Mouse (Mus musculus) bone marrow macrophage, adult 2 months (primary cell): ENCODE results near the gene Acsl5. TPM values are rescaled to one million over a fixed set of nuclear protein-coding genes. Genes with fewer than 3 reads are reported as not detected.

Experiments used
- H3K27ac ChIP-seq: 2 replicates; pipeline ENCODE4 v1.5.1; 2012; ENCODE audit warnings: low read depth, low read length; ENCODE audit not compliant: insufficient read depth
- H3K4me1 ChIP-seq: 2 replicates; pipeline ENCODE4 v1.6.1; 2012; ENCODE audit warnings: low read length; ENCODE audit not compliant: control insufficient read depth, insufficient read depth
- H3K4me3 ChIP-seq: 2 replicates; pipeline ENCODE4 v1.5.1; 2012; ENCODE audit warnings: mild to moderate bottlenecking, low read length, moderate library complexity; ENCODE audit not compliant: insufficient read depth
- CTCF ChIP-seq: IDR thresholded peaks from 2 replicates; pipeline ENCODE4 v1.5.1; 2012; ENCODE audit warnings: low read depth, mild to moderate bottlenecking, low read length, moderate library complexity
- POLR2A ChIP-seq: IDR thresholded peaks from 2 replicates; pipeline ENCODE4 v1.6.1; 2012; ENCODE audit warnings: mild to moderate bottlenecking, low read depth, low read length, borderline replicate concordance
- polyA plus RNA-seq: library from polyadenylated mRNA; stranded (reverse); fragments of >200 nt; gene quantifications from 2 replicates; pipeline ENCODE4 v1.2.4, GENCODE M21; 2012; ENCODE audit not compliant: missing spikeins, insufficient read depth, insufficient read length

The Acsl5 gene
- polyA plus RNA-seq, 1 experiment, result 84.9 TPM

DNA sequence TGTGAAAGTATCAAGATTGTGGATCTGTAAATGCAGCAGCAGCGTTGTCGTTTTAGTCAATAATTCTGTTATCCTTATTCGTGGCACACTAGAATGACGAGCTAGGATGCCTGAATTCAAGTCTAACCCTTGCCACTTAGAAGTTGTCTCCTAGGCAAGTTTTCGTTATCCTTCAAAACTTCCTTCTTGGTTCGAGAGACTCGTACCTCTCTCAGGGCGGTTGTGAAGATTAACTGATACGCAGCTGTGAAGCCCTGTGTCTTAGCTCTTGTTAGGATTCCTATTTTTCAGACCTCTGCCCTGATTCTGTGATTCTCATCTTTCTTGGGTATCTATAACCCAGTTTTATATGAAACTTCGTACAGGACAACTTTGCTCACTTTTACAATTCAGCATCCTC, 65.2 kb downstream of the Acsl5 start:
- H3K4me3 ChIP-seq, result peak overlapping the region; percentile 90
- no peak for TF ChIP-seq CTCF
- no peak for TF ChIP-seq POLR2A
- H3K4me1 ChIP-seq, result peaks cover 33% of the 10 kb centered on the region
- 0 out of 2 replicates have a peak overlapping the region, but pooled peaks have one; percentile 19 for H3K27ac ChIP-seq

DNA sequence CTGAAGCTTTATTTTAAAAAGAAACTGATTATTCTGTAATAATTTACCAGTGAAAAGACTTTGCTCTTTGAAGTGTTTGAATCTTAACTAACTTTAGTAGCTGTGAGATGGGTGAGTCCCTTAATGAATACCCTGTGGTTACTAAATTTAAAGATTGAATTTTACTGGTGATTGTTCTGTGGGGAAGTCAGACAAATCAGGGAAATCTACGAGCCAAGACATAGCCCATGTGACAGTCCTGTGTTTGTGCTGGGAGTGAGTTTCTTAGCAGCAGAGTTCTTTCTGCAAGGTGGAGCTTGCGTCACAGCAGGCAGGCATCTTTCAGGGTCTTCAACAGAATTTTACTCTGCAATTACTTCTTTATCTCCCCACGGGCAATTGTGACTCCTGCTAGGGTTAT, 67.3 kb downstream of the Acsl5 start:
- peaks cover 20% of the 10 kb centered on the region for H3K4me1 ChIP-seq
- no peak for TF ChIP-seq POLR2A
- TF ChIP-seq CTCF, result no peak
- H3K4me3 ChIP-seq, result no peak overlapping the region
- no peak overlapping the region for H3K27ac ChIP-seq

DNA sequence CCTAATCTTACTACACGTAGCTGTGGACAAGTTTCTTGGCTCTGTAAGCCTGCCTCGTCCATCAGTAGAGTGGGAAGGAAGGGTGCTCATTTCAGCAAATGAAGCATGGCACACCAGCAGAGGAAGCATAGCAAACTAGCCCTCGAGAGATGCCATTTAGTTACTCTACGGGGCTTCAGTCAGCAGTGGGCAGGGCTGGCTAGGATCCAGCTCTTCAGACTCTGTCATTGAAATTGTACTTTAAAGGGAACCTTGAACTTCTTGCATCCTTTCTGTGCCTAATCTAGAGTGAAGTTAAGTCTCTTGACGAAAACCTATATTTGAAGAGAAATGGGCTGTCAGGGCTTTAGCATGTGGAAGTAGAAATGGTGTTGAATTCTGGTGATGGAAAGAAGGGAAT, 67.8 kb downstream of the Acsl5 start:
- Histone ChIP-seq H3K4me1 (peaks cover 15% of the 10 kb centered on the region), H3K4me3 (no peak overlapping the region), H3K27ac (no peak overlapping the region)
- TF ChIP-seq CTCF (no peak), POLR2A (no peak)

DNA sequence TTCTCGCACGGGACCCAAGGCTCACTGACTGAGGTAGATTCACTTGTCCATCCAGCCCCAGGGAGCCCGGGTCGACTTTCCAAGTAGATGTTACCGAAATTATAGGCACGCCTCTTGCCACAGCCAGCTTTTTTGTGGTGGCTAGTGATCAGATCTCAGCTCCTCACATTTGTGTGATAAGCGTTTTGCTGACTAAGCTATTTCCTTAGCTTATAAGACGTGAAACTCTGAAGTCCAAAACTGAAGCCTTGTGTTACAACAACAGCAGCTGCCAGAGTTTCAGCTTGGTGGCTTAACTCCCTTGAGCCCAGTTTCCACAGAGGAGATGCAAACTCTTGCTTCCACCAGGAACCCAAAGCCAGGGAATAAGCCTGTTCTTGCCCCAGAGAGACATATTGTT, 70.9 kb downstream of the Acsl5 start:
- H3K27ac ChIP-seq, result no peak overlapping the region
- H3K4me1 ChIP-seq, result peaks cover 11% of the 10 kb centered on the region
- no peak for TF ChIP-seq CTCF
- TF ChIP-seq POLR2A, result no peak
- no peak overlapping the region for H3K4me3 ChIP-seq

DNA sequence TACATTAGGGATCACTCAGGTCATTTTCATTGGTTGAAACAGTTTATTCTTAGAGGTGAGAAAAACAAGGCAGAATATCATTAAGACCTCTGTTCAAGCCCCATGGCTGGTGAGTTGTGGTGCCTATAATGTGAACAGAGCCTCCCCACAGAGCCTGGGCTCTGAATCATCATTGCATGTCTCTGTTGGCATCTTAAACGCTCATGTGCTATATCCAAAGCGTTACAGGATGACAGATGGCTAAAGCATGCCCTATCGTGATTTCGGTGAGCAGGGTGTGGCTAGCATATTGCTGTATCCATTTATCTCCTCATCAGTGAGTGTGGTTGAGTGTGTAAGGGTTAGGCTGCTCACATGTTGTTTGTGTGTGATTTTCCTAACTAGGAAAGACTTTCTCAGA, 75.8 kb downstream of the Acsl5 start:
- H3K27ac ChIP-seq, result no peak overlapping the region
- peaks cover 5% of the 10 kb centered on the region for H3K4me1 ChIP-seq
- TF ChIP-seq CTCF (no peak), POLR2A (no peak)
- H3K4me3 ChIP-seq, result no peak overlapping the region

DNA sequence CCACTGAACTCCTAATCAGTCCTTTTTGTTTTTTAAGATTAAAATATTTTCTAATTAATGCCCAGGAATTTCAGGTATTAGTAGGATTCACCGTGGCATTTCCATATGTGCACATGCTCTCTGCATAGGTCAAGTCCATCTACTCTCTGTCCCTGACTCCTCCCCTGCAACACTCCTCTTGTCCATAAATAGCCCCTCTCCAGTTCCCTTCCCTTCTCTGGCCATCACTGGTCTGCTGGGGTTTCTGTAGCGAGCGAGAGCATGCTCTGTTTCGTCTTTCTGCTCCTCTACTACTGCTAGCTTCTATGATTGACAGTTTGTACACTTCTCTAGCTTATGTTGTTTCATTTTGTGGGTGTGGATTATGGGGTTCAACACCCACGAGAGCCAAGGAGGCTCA, 80.0 kb downstream of the Acsl5 start:
- H3K27ac ChIP-seq, result no peak overlapping the region
- TF ChIP-seq POLR2A (no peak), CTCF (no peak)
- no peak overlapping the region for H3K4me3 ChIP-seq

DNA sequence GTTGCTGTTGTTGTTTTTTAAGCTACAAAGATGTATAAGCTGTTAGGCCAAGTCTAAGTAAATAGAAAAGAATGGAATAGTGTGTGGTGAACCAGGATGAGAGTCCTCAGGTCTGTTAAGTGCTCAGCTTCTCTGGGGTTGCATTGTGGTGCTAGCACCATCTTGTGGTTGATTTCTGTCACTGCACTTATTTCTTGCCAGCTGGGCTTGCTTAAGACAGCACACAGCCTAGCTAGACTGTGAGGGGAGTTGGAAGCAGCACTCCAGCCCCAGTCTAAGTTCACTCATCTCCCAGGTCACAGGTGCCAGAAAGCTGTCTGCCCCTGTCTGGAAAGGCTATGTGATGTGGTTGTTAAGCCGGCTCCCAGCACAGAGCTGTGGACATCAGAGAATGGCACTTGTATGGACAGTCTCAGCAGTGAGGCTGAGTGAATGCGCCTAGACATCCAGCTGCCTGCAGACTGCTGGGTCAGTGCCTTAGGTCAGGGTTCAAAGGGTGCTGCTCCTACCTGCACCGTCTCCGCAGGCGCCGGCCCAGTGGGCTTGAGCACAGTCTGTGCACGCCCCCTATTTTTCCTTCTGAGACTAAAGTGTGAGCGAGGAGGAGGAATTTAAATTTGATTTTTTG, 81.0 kb downstream of the Acsl5 start:
- Histone ChIP-seq H3K4me1 (peaks cover 5% of the 10 kb centered on the region), H3K27ac (no peak overlapping the region), H3K4me3 (no peak overlapping the region)
- TF ChIP-seq POLR2A, result no peak
- no peak; the same call in 1 of the 2 replicates for TF ChIP-seq CTCF

More for the DNA sequence above, 80.0 kb downstream of the Acsl5 start:
- peaks cover 5% of the 10 kb centered on the region for H3K4me1 ChIP-seq

DNA sequence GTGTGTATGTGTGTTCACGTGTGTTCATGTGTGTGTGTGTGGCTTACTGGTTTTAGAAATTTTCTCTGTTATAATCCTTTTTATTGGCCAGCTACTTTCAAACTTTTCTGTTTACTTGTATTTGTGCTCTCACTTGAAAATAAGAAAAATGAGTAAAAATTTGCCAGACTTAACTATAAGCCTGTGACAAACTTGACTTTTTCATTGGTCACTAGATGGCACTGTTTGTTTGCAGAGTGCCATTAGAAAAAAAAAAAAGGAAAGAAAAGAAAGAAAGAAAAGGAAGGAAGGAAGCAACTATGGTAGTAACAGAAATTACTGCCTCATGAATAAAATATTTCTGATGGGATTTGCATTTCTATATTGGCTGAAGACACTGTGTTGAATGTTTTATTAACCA, 84.1 kb downstream of the Acsl5 start:
- Histone ChIP-seq H3K27ac (no peak overlapping the region), H3K4me3 (no peak overlapping the region)

DNA sequence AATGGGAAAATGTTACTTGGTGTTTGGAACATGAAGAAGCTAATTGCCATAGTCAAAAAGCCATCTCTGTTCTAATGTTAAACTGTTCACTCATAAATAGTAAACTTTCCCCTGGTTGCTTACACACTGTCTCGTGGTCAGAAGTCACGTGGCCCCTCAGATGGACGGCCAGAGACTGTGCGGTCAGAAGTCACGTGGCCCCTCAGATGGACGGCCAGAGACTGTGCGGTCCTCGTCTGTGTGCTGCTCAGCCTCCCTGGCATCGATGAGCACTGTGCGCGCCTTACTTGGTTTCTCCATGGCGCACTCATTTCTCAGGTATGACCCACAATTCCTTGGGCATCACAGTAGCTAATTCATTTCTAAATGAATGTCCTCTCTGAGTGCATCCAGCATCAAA, 84.7 kb downstream of the Acsl5 start:
- H3K4me1 ChIP-seq, result no peaks in the 10 kb centered on the region
- TF ChIP-seq POLR2A (no peak), CTCF (no peak)

More for the DNA sequence above, 84.1 kb downstream of the Acsl5 start:
- no peak for TF ChIP-seq POLR2A
- no peak for TF ChIP-seq CTCF
- H3K4me1 ChIP-seq, result no peaks in the 10 kb centered on the region

DNA sequence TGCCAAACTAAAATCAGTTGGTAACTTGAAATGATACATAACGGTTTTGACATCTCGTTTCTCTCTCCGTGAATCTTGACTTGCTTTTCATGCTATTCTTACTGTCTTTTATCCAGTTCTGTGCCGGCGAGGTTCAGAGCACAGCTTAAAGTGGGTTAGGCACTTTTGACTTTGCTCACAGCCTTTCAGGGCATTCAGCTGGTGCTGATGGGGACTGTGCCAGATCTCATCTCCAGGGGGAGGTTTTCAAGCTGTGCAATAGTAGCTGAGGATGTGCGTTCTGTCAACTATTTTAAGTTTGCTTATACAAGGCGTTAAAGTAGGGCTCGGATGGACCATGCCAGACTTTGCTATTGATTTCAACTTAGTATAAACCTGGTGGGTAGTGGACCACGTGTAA, 85.3 kb downstream of the Acsl5 start:
- Histone ChIP-seq H3K27ac (no peak overlapping the region), H3K4me3 (no peak overlapping the region), H3K4me1 (no peaks in the 10 kb centered on the region)
- TF ChIP-seq POLR2A (no peak), CTCF (no peak)

More for the DNA sequence above, 84.7 kb downstream of the Acsl5 start:
- H3K27ac ChIP-seq, result no peak overlapping the region
- no peak overlapping the region for H3K4me3 ChIP-seq

DNA sequence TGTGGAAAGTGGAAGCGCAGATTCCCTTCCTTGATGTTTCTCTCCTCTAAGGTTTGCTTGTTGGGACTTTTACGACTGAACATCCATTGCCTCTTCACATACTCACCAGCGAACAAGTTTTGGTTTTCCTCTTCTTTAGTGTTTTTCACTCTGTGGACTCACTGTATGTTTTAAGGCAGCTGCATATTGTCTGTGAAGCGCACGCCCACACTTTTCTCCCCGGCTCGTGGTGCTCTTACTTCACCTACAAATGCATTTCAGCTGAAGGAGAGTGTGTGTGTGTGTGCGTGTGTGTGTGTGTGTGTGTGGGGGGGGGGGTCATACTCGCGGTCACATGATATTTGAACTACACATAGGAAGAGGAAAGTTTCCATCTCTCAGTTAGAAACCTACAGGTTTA, 85.9 kb downstream of the Acsl5 start:
- no peaks in the 10 kb centered on the region for H3K4me1 ChIP-seq
- no peak overlapping the region for H3K27ac ChIP-seq
- TF ChIP-seq CTCF, result no peak
- no peak overlapping the region for H3K4me3 ChIP-seq
